Comparison of ENCODE assay signal across 13 mouse cellular contexts in the genomic region with DNA sequence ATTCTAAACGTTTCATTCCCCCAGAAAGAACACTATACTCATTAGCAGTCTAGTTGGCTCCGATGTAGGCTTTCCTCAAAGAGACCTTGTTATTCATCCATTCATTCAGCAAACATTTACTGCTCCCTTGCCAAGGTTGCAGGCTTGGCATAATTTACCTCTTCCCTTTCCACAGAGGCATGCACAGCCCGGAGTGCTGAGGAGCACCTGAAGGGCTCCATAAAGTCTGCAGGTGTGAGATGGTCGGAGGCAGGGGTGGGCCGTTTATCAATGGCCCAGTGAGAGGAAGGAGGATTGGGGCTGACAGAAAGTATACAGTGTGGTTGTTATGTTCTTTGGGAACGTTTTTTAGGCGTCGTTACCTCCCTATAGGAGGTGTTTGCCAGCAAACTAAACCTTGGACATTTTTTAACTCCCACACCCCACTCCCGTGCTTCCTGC. TPM values are rescaled to one million over a fixed set of nuclear protein-coding genes. Genes with fewer than 3 reads are reported as not detected.
DNase-seq lines count a peak whose midpoint lies in the region; ATAC-seq and TF ChIP-seq lines count a peak whose summit lies in the region.
"Had no signal": no experiment of that assay in that cellular context is flagged by ENCODE, and none has a peak within 500 bp of the region (broad histone marks: within the 10 kb centered on the region; RNA-seq: fewer than 3 reads in every experiment).

No protein-coding gene starts in this region.

- DNase-seq in lung, postnatal 25 days (ENCODE audit: low spot score) = no peak
- DNase-seq in gastrocnemius, adult 2 months = no peak
- DNase-seq in urinary bladder, postnatal 4 days (ENCODE audit: low spot score in 2 of 2) = no peak
- no peak for DNase-seq in spleen, adult 18-20 months
- DNase-seq: cerebellum, adult 11-12 months; gastrocnemius, postnatal 25 days; heart, postnatal 10 days; thymus, adult 18-20 months had no signal

- intact Hi-C loops in gastrocnemius, adult 2 months (cut with DNase I) = no loop called here

- no peak overlapping the region for H3K27ac ChIP-seq in lung, embryonic 16.5 days (ENCODE audit: low read length)
- H3K27ac ChIP-seq in forebrain, embryonic 12.5 days = peak overlapping the region; percentile 89
- no peak overlapping the region for H3K27ac ChIP-seq in intestine, postnatal 0 days (ENCODE audit: low read depth, low read length)
- no peak overlapping the region for H3K27ac ChIP-seq in neural tube, embryonic 12.5 days
- H3K27ac ChIP-seq in gastrocnemius, adult 2 months = no peak overlapping the region
- H3K27ac ChIP-seq: liver, embryonic 12.5 days had no signal

- no peak overlapping the region for H3K9ac ChIP-seq in lung, embryonic 16.5 days (ENCODE audit: low read length)
- H3K9ac ChIP-seq in forebrain, embryonic 12.5 days = no peak overlapping the region
- no peak overlapping the region for H3K9ac ChIP-seq in intestine, postnatal 0 days (ENCODE audit: low read depth, low read length)
- no peak overlapping the region for H3K9ac ChIP-seq in neural tube, embryonic 12.5 days
- H3K9ac ChIP-seq: liver, embryonic 12.5 days had no signal

- no peak overlapping the region for H3K4me3 ChIP-seq in lung, embryonic 16.5 days (ENCODE audit: low read length)
- H3K4me3 ChIP-seq in forebrain, embryonic 12.5 days (replicated peaks) = no peak overlapping the region
- H3K4me3 ChIP-seq in intestine, postnatal 0 days (ENCODE audit: low read depth, low read length) = no peak overlapping the region
- no peak overlapping the region for H3K4me3 ChIP-seq in neural tube, embryonic 12.5 days
- no peak overlapping the region for H3K4me3 ChIP-seq in gastrocnemius, adult 2 months
- H3K4me3 ChIP-seq: liver, embryonic 12.5 days had no signal

- no peaks in the 10 kb centered on the region; the same call in 1 of the 2 replicates for H3K4me1 ChIP-seq in lung, embryonic 16.5 days (replicated peaks; ENCODE audit: control insufficient read depth, insufficient read depth, low read length)
- peaks cover 59% of the 10 kb centered on the region for H3K4me1 ChIP-seq in forebrain, embryonic 12.5 days
- no peaks in the 10 kb centered on the region for H3K4me1 ChIP-seq in intestine, postnatal 0 days (replicated peaks; ENCODE audit: control insufficient read depth, insufficient read depth, low read length)
- H3K4me1 ChIP-seq in neural tube, embryonic 12.5 days = peaks cover 47% of the 10 kb centered on the region
- H3K4me1 ChIP-seq: liver, embryonic 12.5 days had no signal

- 0 out of 2 replicates have a peak, but pooled peaks have one; percentile 36 for ATAC-seq in lung, embryonic 16.5 days (ENCODE audit: low read depth)
- ATAC-seq in forebrain, embryonic 12.5 days (ENCODE audit: low FRiP score) = peak; percentile 34; the same call in 1 of the 2 replicates
- ATAC-seq in intestine, postnatal 0 days = peak; percentile 36; the same call in 1 of the 2 replicates
- peak; percentile 12; the same call in 1 of the 2 replicates for ATAC-seq in neural tube, embryonic 12.5 days (ENCODE audit: low FRiP score, low read depth)
- ATAC-seq: liver, embryonic 12.5 days had no signal

- H3K4me2 ChIP-seq in lung, embryonic 16.5 days (ENCODE audit: low read depth, low read length) = no peak overlapping the region
- peak overlapping the region; percentile 48 for H3K4me2 ChIP-seq in forebrain, embryonic 12.5 days
- no peak overlapping the region for H3K4me2 ChIP-seq in intestine, postnatal 0 days (replicated peaks; ENCODE audit: low read depth)
- peak overlapping the region; percentile 33 for H3K4me2 ChIP-seq in neural tube, embryonic 12.5 days (replicated peaks)
- H3K4me2 ChIP-seq: liver, embryonic 12.5 days had no signal

- no peaks in the 10 kb centered on the region for H3K9me3 ChIP-seq in lung, embryonic 16.5 days (ENCODE audit: control insufficient read depth, low read length)
- no peaks in the 10 kb centered on the region for H3K9me3 ChIP-seq in forebrain, embryonic 12.5 days
- H3K9me3 ChIP-seq in intestine, postnatal 0 days (ENCODE audit: control insufficient read depth) = no peaks in the 10 kb centered on the region
- no peaks in the 10 kb centered on the region for H3K9me3 ChIP-seq in neural tube, embryonic 12.5 days
- H3K9me3 ChIP-seq: liver, embryonic 12.5 days had no signal

- WGBS in lung, embryonic 16.5 days = 60% methylated on average over 9 of the region's 9 CpGs
- WGBS in forebrain, embryonic 12.5 days = 42% methylated on average over 9 of the region's 9 CpGs
- WGBS in intestine, postnatal 0 days = 36% methylated on average over 9 of the region's 9 CpGs
- 13% methylated on average over 9 of the region's 9 CpGs for WGBS in neural tube, embryonic 12.5 days

- no peak for TF ChIP-seq CTCF in intestine, postnatal 0 days (IDR thresholded peaks at IDR 0.05; ENCODE audit: low read depth)
- no peak for TF ChIP-seq CTCF in gastrocnemius, adult 2 months (IDR thresholded peaks at IDR 0.05)

- no peaks in the 10 kb centered on the region for H3K36me3 ChIP-seq in lung, embryonic 16.5 days (ENCODE audit: control insufficient read depth, insufficient read depth, low read length)
- H3K36me3 ChIP-seq in forebrain, embryonic 12.5 days (replicated peaks) = no peaks in the 10 kb centered on the region
- H3K36me3 ChIP-seq in intestine, postnatal 0 days (ENCODE audit: control insufficient read depth, insufficient read depth) = no peaks in the 10 kb centered on the region
- no peaks in the 10 kb centered on the region for H3K36me3 ChIP-seq in neural tube, embryonic 12.5 days
- H3K36me3 ChIP-seq: liver, embryonic 12.5 days had no signal

- H3K27me3 ChIP-seq in lung, embryonic 16.5 days (ENCODE audit: control insufficient read depth, insufficient read depth, low read depth, low read length) = no peaks in the 10 kb centered on the region
- H3K27me3 ChIP-seq in forebrain, embryonic 12.5 days = peaks cover 42% of the 10 kb centered on the region
- H3K27me3 ChIP-seq in intestine, postnatal 0 days (replicated peaks; ENCODE audit: control insufficient read depth, insufficient read depth, low read length) = no peaks in the 10 kb centered on the region
- H3K27me3 ChIP-seq in neural tube, embryonic 12.5 days (replicated peaks) = no peaks in the 10 kb centered on the region
- H3K27me3 ChIP-seq: liver, embryonic 12.5 days had no signal

RNA-seq across cellular contexts. Expression of a gene that starts 58.6 kb away (rescaled TPM):
- 8.1 and 8.4 TPM in 2 replicates for polyA plus RNA-seq in lung, embryonic 16.5 days (2015; fragmentation: Nextera tagmentation; extraction: Ambion mirVana)
- polyA plus RNA-seq in forebrain, embryonic 12.5 days (2016; fragmentation: Nextera tagmentation; extraction: Ambion mirVana) = 9.9 and 10.4 TPM in 2 replicates
- polyA plus RNA-seq in intestine, postnatal 0 days (2015; fragmentation: Nextera tagmentation; extraction: Ambion mirVana) = 2.2 and 2.3 TPM in 2 replicates
- polyA plus RNA-seq in neural tube, embryonic 12.5 days (2016; fragmentation: Nextera tagmentation; extraction: Ambion mirVana) = 8.9 and 9.3 TPM in 2 replicates
- 1 to 10 TPM; 3.2 to 3.4 TPM for total RNA-seq in gastrocnemius, adult 2 months (2021)

Comparison
In these comparisons a context has a peak if more than half of its experiments do, and no peak if none do; other contexts are left out.
1. H3K4me2 ChIP-seq: peak in forebrain, embryonic 12.5 days (single experiment) and neural tube, embryonic 12.5 days (single experiment); none in lung, embryonic 16.5 days (single experiment) and intestine, postnatal 0 days (single experiment).
2. Peak in every context shown above with its lines, with median percentiles within 50 percentile points of each other: ATAC-seq.